Mouse (Mus musculus): ENCODE measurements at regions not wholly inside any gene's neighbourhood (a gene's known extent, or its start where the extent isn't known, plus 50 kb on each side); places are given as distances from the start of the nearest gene placed in this dataset.

- in situ Hi-C loops (cut with MboI; ENCODE audit: low sequenced_read_pairs in 2 of 2, unreplicated experiment in 2 of 2): no loop called here
- no peak for TF ChIP-seq MAFK (IDR thresholded peaks at IDR 0.05; ENCODE audit: insufficient read depth, low read depth, low read length)
- TF ChIP-seq CHD2 (IDR thresholded peaks at IDR 0.05; ENCODE audit: low read depth, low read length): no peak
- no peak for TF ChIP-seq ZC3H11A (IDR thresholded peaks at IDR 0.05; ENCODE audit: borderline replicate concordance, low read depth, low read length)
- TF ChIP-seq ZNF384 (IDR thresholded peaks at IDR 0.05; ENCODE audit: low read depth, low read length): no peak
- TF ChIP-seq HCFC1 (IDR thresholded peaks at IDR 0.05; ENCODE audit: borderline replicate concordance, insufficient read depth, low read length): no peak
Measured at GRCm38 (mm10) chr9:86240896-86241295, 223.9 kb downstream of the Ube2cbp start.

DNA sequence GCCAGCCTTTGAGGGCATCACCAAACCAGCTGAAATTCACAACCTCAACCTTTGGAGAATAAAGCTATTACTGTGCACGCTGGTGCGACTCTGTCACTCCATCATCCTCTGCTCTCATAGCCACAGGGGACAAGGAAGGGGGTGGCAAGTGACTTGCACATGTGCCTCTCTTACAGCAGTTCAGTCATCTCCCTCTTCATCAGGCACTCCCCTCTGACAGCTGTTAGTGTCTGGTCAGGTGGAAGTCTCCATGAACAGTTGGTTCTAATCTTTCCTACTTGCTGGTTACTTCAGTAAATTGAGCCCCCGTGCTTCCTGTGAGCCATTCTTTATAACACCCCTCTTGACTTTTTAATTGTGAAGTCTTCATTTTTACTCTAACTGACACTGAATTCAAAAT lies 214.6 kb downstream of the Ube2cbp start:
- Histone ChIP-seq H3K9ac (ENCODE audit: insufficient read depth, low read depth, low read length, poor library complexity, severe bottlenecking) (no peak overlapping the region), H3K4me3 (ENCODE audit: insufficient read depth in 1 of 2, low read depth in 1 of 2, low read length in 2 of 2, poor library complexity in 1 of 2, severe bottlenecking in 1 of 2) (no peak overlapping the region), H3K4me1 (ENCODE audit: control insufficient read depth in 2 of 2, insufficient read depth in 2 of 2, low read length in 2 of 2, poor library complexity in 1 of 2) (no peaks in the 10 kb centered on the region), H3K27ac (ENCODE audit: insufficient read depth, low read depth, low read length, poor library complexity, severe bottlenecking) (no peak overlapping the region), H3K36me3 (ENCODE audit: control insufficient read depth, insufficient read depth, low read length, poor library complexity, severe bottlenecking) (no peaks in the 10 kb centered on the region), H3K9me3 (ENCODE audit: control insufficient read depth, insufficient read depth, low read depth, low read length) (peaks cover 9% of the 10 kb centered on the region)
- TF ChIP-seq MAFK (IDR thresholded peaks at IDR 0.05; ENCODE audit: insufficient read depth, low read depth, low read length) (no peak), ZC3H11A (IDR thresholded peaks at IDR 0.05; ENCODE audit: borderline replicate concordance, low read depth, low read length) (no peak), HCFC1 (IDR thresholded peaks at IDR 0.05; ENCODE audit: borderline replicate concordance, insufficient read depth, low read length) (no peak), CHD2 (IDR thresholded peaks at IDR 0.05; ENCODE audit: low read depth, low read length) (no peak), ZNF384 (IDR thresholded peaks at IDR 0.05; ENCODE audit: low read depth, low read length) (no peak)
- no peak for DNase-seq (ENCODE audit: low read depth, low spot score)
- in situ Hi-C loops (cut with MboI; ENCODE audit: low sequenced_read_pairs in 2 of 2, unreplicated experiment in 2 of 2): no loop called here

More at GRCm38 (mm10) chr9:86240896-86241295, 223.9 kb downstream of the Ube2cbp start:
- Histone ChIP-seq H3K9ac (ENCODE audit: insufficient read depth, low read depth, low read length, poor library complexity, severe bottlenecking) (no peak overlapping the region), H3K9me3 (ENCODE audit: control insufficient read depth, insufficient read depth, low read depth, low read length) (no peaks in the 10 kb centered on the region), H3K4me1 (ENCODE audit: control insufficient read depth in 2 of 2, insufficient read depth in 2 of 2, low read length in 2 of 2, poor library complexity in 1 of 2) (no peaks in the 10 kb centered on the region), H3K27ac (ENCODE audit: insufficient read depth, low read depth, low read length, poor library complexity, severe bottlenecking) (no peak overlapping the region), H3K36me3 (ENCODE audit: control insufficient read depth, insufficient read depth, low read length, poor library complexity, severe bottlenecking) (no peaks in the 10 kb centered on the region), H3K4me3 (ENCODE audit: insufficient read depth in 1 of 2, low read depth in 1 of 2, low read length in 2 of 2, poor library complexity in 1 of 2, severe bottlenecking in 1 of 2) (no peak overlapping the region)
- no peak for DNase-seq (ENCODE audit: low read depth, low spot score)

DNA sequence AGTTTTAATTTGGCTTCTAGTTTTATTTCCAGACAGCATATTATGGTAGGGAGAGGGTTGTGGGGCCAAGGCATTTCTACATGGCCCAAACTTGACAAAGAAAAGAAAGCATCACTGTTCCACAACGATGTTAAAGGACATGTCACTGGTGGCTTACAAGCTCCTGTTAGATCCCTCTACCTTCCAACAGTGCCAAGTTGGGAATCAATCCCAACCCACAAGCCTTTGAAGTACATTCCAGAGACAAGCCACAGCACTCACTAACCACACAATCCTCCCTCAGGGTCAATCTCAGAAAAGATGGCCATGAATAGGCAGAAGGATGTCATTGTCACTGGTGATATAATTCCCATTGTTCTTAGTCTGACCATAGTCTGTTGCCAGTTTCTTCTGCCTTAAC lies 213.4 kb downstream of the Ube2cbp start:
- Histone ChIP-seq H3K4me1 (ENCODE audit: control insufficient read depth in 2 of 2, insufficient read depth in 2 of 2, low read length in 2 of 2, poor library complexity in 1 of 2) (no peaks in the 10 kb centered on the region), H3K9me3 (ENCODE audit: control insufficient read depth, insufficient read depth, low read depth, low read length) (peaks cover 9% of the 10 kb centered on the region), H3K4me3 (ENCODE audit: insufficient read depth in 1 of 2, low read depth in 1 of 2, low read length in 2 of 2, poor library complexity in 1 of 2, severe bottlenecking in 1 of 2) (no peak overlapping the region), H3K36me3 (ENCODE audit: control insufficient read depth, insufficient read depth, low read length, poor library complexity, severe bottlenecking) (no peaks in the 10 kb centered on the region), H3K27ac (ENCODE audit: insufficient read depth, low read depth, low read length, poor library complexity, severe bottlenecking) (no peak overlapping the region), H3K9ac (ENCODE audit: insufficient read depth, low read depth, low read length, poor library complexity, severe bottlenecking) (no peak overlapping the region)
- no peak for TF ChIP-seq HCFC1 (IDR thresholded peaks at IDR 0.05; ENCODE audit: borderline replicate concordance, insufficient read depth, low read length)
- TF ChIP-seq ZC3H11A (IDR thresholded peaks at IDR 0.05; ENCODE audit: borderline replicate concordance, low read depth, low read length): no peak
- no peak for TF ChIP-seq CHD2 (IDR thresholded peaks at IDR 0.05; ENCODE audit: low read depth, low read length)
- TF ChIP-seq ZNF384 (IDR thresholded peaks at IDR 0.05; ENCODE audit: low read depth, low read length): no peak
- TF ChIP-seq MAFK (IDR thresholded peaks at IDR 0.05; ENCODE audit: insufficient read depth, low read depth, low read length): no peak
- no peak for DNase-seq (ENCODE audit: low read depth, low spot score)
- in situ Hi-C loops (cut with MboI; ENCODE audit: low sequenced_read_pairs in 2 of 2, unreplicated experiment in 2 of 2): no loop called here

Measured in ES-E14 (cell line).